Mouse (Mus musculus) liver, embryonic 16.5 days (tissue): ENCODE measurements around the gene Syt12. TPM values are rescaled to one million over a fixed set of nuclear protein-coding genes. Genes with fewer than 3 reads are reported as not detected.

ENCODE experiments used
- ATAC-seq: fragments of 200-750 bp; cut with Nextera tagmentation; 2 replicates; pipeline ENCODE4 v1.8.0; 2017; ENCODE audit warnings: low read depth, mild to moderate bottlenecking, moderate number of reproducible peaks, moderate library complexity
- H3K27ac ChIP-seq: fragments of 300-500 bp; sonication (generic); 2 replicates; pipeline ENCODE4 v1.5.1; 2014; ENCODE audit warnings: mild to moderate bottlenecking, low read length
- H3K27me3 ChIP-seq: fragments of 300-500 bp; sonication (generic); 2 replicates; pipeline ENCODE4 v1.6.1; 2014; ENCODE audit warnings: low read depth, low read length, mixed read lengths; ENCODE audit not compliant: control insufficient read depth, insufficient read depth
- H3K36me3 ChIP-seq: fragments of 300-500 bp; sonication (generic); 2 replicates; pipeline ENCODE4 v1.6.1; 2014; ENCODE audit warnings: mild to moderate bottlenecking; ENCODE audit not compliant: control insufficient read depth, insufficient read depth
- H3K4me1 ChIP-seq: fragments of 300-500 bp; sonication (generic); 2 replicates; pipeline ENCODE4 v1.6.1; 2014; ENCODE audit warnings: low read depth, low read length, mixed read lengths; ENCODE audit not compliant: control insufficient read depth
- H3K4me2 ChIP-seq: fragments of 300-500 bp; sonication (generic); 2 replicates; pipeline ENCODE4 v1.6.1; 2014; ENCODE audit warnings: low read depth, low read length, mixed read lengths
- H3K4me3 ChIP-seq: fragments of 300-500 bp; sonication (generic); 2 replicates; pipeline ENCODE4 v1.5.1; 2014; ENCODE audit warnings: low read depth, mild to moderate bottlenecking, low read length
- H3K9ac ChIP-seq: fragments of 300-500 bp; sonication (generic); 2 replicates; pipeline ENCODE4 v1.6.1; 2014; ENCODE audit warnings: low read depth, low read length
- H3K9me3 ChIP-seq: fragments of 300-500 bp; sonication (generic); replicated peaks from 2 replicates; pipeline ENCODE4 v1.6.1; 2016; ENCODE audit warnings: low read length; ENCODE audit not compliant: control insufficient read depth
- WGBS: fragments of 180-500 bp; shearing (Covaris S2); extraction: QIAGEN DNeasy Blood & Tissue Kit; methylation state at CpG from one replicate; pipeline ENCODE4 v1.1.7; 2014; ENCODE audit not compliant: insufficient replicate concordance; 5-methylcytosine and 5-hydroxymethylcytosine counted together
- polyA plus RNA-seq: library from polyadenylated mRNA; unstranded; fragments of >200 nt; fragmentation: Nextera tagmentation; extraction: Ambion mirVana; gene quantifications from 2 replicates; pipeline ENCODE4 v1.2.1, GENCODE M21; 2015

The Syt12 gene
- polyA plus RNA-seq, 1 experiment from 2014 or later = 0.32 TPM

DNA sequence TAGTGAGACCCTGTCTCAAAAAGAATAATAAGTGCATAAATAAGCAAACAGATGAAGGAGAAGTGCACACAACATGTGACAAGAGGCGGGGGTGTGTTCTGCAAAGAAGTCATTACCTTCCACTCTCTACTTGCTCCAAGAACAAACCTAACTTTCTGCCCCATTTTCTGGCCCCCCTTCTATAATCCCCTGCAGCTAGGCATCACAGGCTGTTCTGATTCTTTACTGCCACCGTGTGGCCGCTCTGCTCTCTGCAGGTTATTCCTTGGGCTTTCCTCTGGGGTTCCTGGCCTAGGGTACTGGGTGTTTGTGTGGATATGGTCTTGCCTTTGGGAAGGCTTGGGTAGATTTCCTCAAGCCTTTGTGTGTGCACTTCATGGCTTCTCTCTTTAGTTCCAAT, 34.8 kb downstream of the Syt12 start:
- no peak for ATAC-seq
- Histone ChIP-seq H3K9ac (no peak overlapping the region), H3K36me3 (no peaks in the 10 kb centered on the region), H3K4me3 (no peak overlapping the region), H3K27me3 (peaks cover 29% of the 10 kb centered on the region), H3K4me2 (no peak overlapping the region), H3K9me3 (no peaks in the 10 kb centered on the region), H3K4me1 (peaks cover 8% of the 10 kb centered on the region), H3K27ac (no peak overlapping the region; the same call in 1 of the 2 replicates)
- WGBS = 5% methylated on average over 3 of the region's 3 CpGs

DNA sequence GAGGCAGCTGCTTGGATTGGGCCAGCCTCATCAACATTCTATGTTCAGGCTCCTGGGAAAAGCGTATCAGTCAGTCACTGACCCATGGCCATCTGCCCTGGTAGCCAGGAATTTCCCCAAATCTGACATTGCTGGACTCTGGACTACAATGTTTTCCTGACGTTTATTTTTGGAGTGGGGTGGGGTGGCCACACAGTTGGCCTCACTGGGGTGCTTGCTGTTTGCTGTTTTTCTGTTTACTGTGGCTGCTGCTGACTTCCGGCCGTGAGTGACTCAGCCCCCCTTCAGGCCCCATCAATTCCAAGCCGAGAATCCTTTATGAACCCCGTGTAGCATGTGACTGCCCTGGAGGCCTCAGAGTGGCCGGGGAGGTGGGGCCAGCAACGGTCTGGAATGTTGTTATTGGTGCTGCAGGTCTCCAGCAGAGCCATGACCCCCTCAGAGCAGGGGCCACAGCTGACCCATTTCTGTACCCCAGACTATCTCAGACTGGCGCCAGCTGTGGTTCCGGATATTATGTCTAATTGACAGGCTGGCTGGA, 35.6 kb downstream of the Syt12 start:
- Histone ChIP-seq H3K27ac (peak overlapping the region; percentile 18), H3K9me3 (no peaks in the 10 kb centered on the region), H3K4me3 (no peak overlapping the region), H3K9ac (no peak overlapping the region), H3K27me3 (peaks cover 29% of the 10 kb centered on the region), H3K4me2 (no peak overlapping the region), H3K36me3 (no peaks in the 10 kb centered on the region), H3K4me1 (peaks cover 8% of the 10 kb centered on the region)
- ATAC-seq = peak; percentile 64
- WGBS = 26% methylated on average over 10 of the region's 10 CpGs

- Histone ChIP-seq H3K4me3 (no peak overlapping the region), H3K36me3 (no peaks in the 10 kb centered on the region), H3K9me3 (no peaks in the 10 kb centered on the region), H3K4me1 (peaks cover 8% of the 10 kb centered on the region), H3K27ac (peak overlapping the region; percentile 18), H3K4me2 (no peak overlapping the region), H3K27me3 (peaks cover 29% of the 10 kb centered on the region), H3K9ac (no peak overlapping the region)
- ATAC-seq = no peak
- WGBS = 10% methylated on average over 6 of the region's 6 CpGs
Measured at GRCm38 (mm10) chr19:4441090-4441591, 36.1 kb downstream of the Syt12 start.

DNA sequence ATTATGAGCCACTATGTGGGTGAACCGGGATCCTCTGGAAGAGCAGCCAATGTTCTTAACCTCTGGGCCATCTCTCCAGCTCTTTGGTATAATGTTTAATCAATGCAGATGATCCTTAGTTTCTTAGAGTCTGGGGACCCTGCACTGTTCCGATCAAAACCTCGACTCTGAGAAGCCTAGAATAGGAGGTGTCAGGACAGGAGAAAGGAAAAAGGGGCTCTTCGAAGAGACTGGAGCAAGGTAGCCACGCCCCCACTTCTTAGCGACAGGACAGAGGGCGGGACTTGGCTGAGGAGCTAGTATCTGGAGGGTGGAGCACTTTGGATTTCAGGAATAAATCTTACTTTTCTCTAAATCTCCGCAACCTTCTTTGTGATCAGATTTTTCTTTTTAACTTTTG, 37.0 kb downstream of the Syt12 start:
- ATAC-seq = no peak
- peaks cover 8% of the 10 kb centered on the region for H3K4me1 ChIP-seq
- no peak overlapping the region for H3K4me3 ChIP-seq
- H3K4me2 ChIP-seq = no peak overlapping the region
- no peaks in the 10 kb centered on the region for H3K9me3 ChIP-seq
- no peaks in the 10 kb centered on the region for H3K36me3 ChIP-seq
- H3K27ac ChIP-seq = no peak overlapping the region
- WGBS = 8% methylated on average over 8 of the region's 8 CpGs
- no peak overlapping the region for H3K9ac ChIP-seq
- peaks cover 29% of the 10 kb centered on the region for H3K27me3 ChIP-seq

DNA sequence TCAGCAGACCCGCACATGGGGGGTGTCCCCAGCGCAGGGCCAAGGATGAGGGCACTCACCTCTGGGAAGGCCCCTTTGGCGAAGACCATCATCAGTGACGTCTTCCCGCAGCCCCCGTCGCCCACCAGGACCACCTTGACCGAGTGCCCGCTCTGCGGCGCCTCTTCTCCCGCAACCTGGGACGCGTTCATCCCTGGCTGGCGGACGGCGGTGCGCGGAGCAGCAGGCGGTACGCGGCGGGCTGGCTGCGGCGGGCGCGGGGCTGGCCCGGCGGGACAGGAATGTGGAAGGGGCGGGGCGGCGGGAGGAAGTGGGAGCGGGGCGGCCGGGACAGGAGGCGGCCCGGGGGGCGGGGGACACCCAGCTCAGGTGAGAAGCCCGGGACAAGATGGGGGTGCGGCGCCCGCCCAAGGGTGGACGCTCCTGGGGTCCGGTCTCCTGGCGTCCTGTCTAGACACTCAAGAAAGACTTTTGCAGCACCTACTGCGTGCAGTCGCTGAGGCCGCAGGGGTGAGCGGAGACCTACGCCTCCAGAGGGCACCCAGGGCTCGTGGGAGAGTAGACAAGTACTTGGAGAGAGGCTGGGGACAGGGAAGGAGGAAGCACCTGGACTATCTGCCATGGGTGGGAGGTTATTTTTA, 38.0 kb downstream of the Syt12 start, which contains the start of gene Rhod:
Gene Rhod (minus strand): TSS at position 272 of the 641 bp plus-strand sequence.
- no peaks in the 10 kb centered on the region for H3K36me3 ChIP-seq
- peaks cover 8% of the 10 kb centered on the region for H3K4me1 ChIP-seq
- peak within 1 kb of the TSS; percentile 58 for H3K4me3 ChIP-seq
- H3K4me2 ChIP-seq = peak within 1 kb of the TSS; percentile 49
- H3K9ac ChIP-seq = peak within 1 kb of the TSS; percentile 50
- peaks cover 29% of the 10 kb centered on the region for H3K27me3 ChIP-seq
- H3K9me3 ChIP-seq = no peaks in the 10 kb centered on the region
- 0 out of 2 replicates have a peak within 1 kb of the TSS, but pooled peaks have one; percentile 16 for H3K27ac ChIP-seq
- 1% methylated on average over 47 of the region's 51 CpGs for WGBS
- peak; percentile 60 for ATAC-seq

DNA sequence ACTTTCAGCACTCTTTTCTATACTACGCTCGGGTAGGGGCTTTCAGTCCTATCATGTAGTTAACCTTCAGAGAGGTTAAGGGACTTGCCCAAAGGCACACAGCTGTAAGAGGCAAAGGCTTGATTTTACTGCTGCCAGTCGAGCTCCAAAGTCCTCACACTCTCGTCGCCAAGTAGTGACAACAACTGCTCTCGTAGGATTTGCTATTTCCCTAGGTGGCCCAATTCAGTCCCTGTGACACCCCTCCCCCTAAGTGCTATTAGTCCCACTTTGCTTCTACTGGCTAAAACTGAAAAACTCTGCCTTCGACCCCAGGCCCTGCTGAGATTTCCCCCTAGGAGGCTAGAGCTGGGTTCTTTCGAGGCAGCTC, 38.5 kb downstream of the Syt12 start:
- H3K9me3 ChIP-seq = no peaks in the 10 kb centered on the region
- no peaks in the 10 kb centered on the region for H3K36me3 ChIP-seq
- peaks cover 8% of the 10 kb centered on the region for H3K4me1 ChIP-seq
- WGBS = 13% methylated on average over 8 of the region's 8 CpGs
- ATAC-seq = no peak
- H3K4me3 ChIP-seq = peak overlapping the region; percentile 58
- H3K9ac ChIP-seq = peak overlapping the region; percentile 50
- H3K27ac ChIP-seq = 0 out of 2 replicates have a peak overlapping the region, but pooled peaks have one; percentile 16
- peak overlapping the region; percentile 49 for H3K4me2 ChIP-seq
- peaks cover 29% of the 10 kb centered on the region for H3K27me3 ChIP-seq

GRCm38 (mm10) chr19:4437886-4438285, 39.4 kb downstream of the Syt12 start:
- no peak overlapping the region for H3K4me2 ChIP-seq
- H3K27ac ChIP-seq = no peak overlapping the region
- no peak for ATAC-seq
- H3K9me3 ChIP-seq = no peaks in the 10 kb centered on the region
- H3K9ac ChIP-seq = no peak overlapping the region
- WGBS = 11% methylated on average over 6 of the region's 6 CpGs
- H3K36me3 ChIP-seq = no peaks in the 10 kb centered on the region
- peaks cover 8% of the 10 kb centered on the region for H3K4me1 ChIP-seq
- H3K27me3 ChIP-seq = peaks cover 29% of the 10 kb centered on the region
- no peak overlapping the region for H3K4me3 ChIP-seq

DNA sequence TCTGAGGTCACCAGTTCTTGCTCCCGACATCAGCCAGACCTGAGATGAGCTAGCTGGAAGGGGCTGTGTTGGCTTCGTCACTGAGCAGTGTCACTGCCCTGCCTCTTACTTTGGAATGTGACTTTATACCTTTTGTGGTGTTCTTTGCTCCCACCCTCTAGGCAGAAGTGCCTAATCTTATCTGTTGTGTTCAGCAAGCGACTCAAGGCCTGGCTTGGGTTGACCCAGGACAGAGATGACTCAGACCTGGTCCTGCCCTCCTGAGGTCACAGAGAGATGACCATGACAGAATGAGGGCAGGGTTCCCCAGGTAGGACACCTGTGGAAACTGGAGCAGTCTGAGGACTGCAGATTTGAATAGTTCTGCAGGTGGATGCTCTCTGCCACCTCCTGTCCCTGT, 41.0 kb downstream of the Syt12 start:
- 43% methylated on average over 3 of the region's 3 CpGs for WGBS
- H3K4me2 ChIP-seq = no peak overlapping the region
- no peaks in the 10 kb centered on the region for H3K36me3 ChIP-seq
- H3K4me1 ChIP-seq = peaks cover 4% of the 10 kb centered on the region
- H3K27me3 ChIP-seq = peaks cover 29% of the 10 kb centered on the region
- no peaks in the 10 kb centered on the region for H3K9me3 ChIP-seq
- no peak overlapping the region for H3K9ac ChIP-seq
- no peak for ATAC-seq
- H3K4me3 ChIP-seq = no peak overlapping the region
- H3K27ac ChIP-seq = no peak overlapping the region

- Histone ChIP-seq H3K4me2 (no peak overlapping the region), H3K27ac (no peak overlapping the region), H3K27me3 (peaks cover 22% of the 10 kb centered on the region), H3K4me1 (no peaks in the 10 kb centered on the region), H3K4me3 (no peak overlapping the region), H3K9ac (no peak overlapping the region), H3K9me3 (no peaks in the 10 kb centered on the region), H3K36me3 (no peaks in the 10 kb centered on the region)
- WGBS = 72% methylated on average over 1 of the region's 1 CpGs
- no peak for ATAC-seq
Measured at GRCm38 (mm10) chr19:4434999-4435398, 42.2 kb downstream of the Syt12 start.
